Mouse (Mus musculus) forebrain, postnatal 0 days (tissue): ENCODE measurements around the gene Tgfa. TPM values are rescaled to one million over a fixed set of nuclear protein-coding genes. Genes with fewer than 3 reads are reported as not detected.
A peak's percentile ranks its signal among the peaks of the same experiment; 100 is the strongest.

Source experiments
- ATAC-seq: fragments of 200-750 bp; cut with Nextera tagmentation; 2 replicates; pipeline ENCODE4 v1.8.0; 2017; ENCODE audit warnings: mild to moderate bottlenecking, moderate library complexity
- DNase-seq: peaks from one replicate; pipeline ENCODE4 v3.0.0-alpha.2; 2015
- H3K27ac ChIP-seq: fragments of 300-500 bp; sonication (generic); 2 replicates; pipeline ENCODE4 v1.5.1; 2014; ENCODE audit warnings: low read depth, mild to moderate bottlenecking, antibody characterized with exemption, low read length, moderate library complexity, mixed read lengths
- H3K27me3 ChIP-seq: fragments of 300-500 bp; sonication (generic); 2 replicates; pipeline ENCODE4 v1.6.1; 2014; ENCODE audit warnings: mild to moderate bottlenecking, low read length, mixed read lengths; ENCODE audit not compliant: insufficient read depth
- H3K36me3 ChIP-seq: fragments of 300-500 bp; sonication (generic); 2 replicates; pipeline ENCODE4 v1.6.1; 2014; ENCODE audit warnings: mild to moderate bottlenecking, moderate library complexity; ENCODE audit not compliant: insufficient read depth
- H3K4me1 ChIP-seq: fragments of 300-500 bp; sonication (generic); 2 replicates; pipeline ENCODE4 v1.6.1; 2014; ENCODE audit warnings: antibody characterized with exemption; ENCODE audit not compliant: insufficient read depth
- H3K4me2 ChIP-seq: fragments of 300-500 bp; sonication (generic); 2 replicates; pipeline ENCODE4 v1.6.1; 2014; ENCODE audit warnings: low read depth, mild to moderate bottlenecking, moderate library complexity
- H3K4me3 ChIP-seq: fragments of 300-500 bp; sonication (generic); 2 replicates; pipeline ENCODE4 v1.5.1; 2014; ENCODE audit warnings: low read depth, low read length, mixed read lengths
- H3K9ac ChIP-seq: fragments of 300-500 bp; sonication (generic); 2 replicates; pipeline ENCODE4 v1.6.1; 2014; ENCODE audit warnings: mild to moderate bottlenecking
- H3K9me3 ChIP-seq: fragments of 300-500 bp; sonication (generic); 2 replicates; pipeline ENCODE4 v1.6.1; 2016; ENCODE audit warnings: low read length
- CTCF ChIP-seq: sonication (generic); IDR thresholded peaks from 2 replicates; pipeline ENCODE4 v1.5.1; 2016; ENCODE audit warnings: antibody characterized with exemption, control low read depth, low read depth
- WGBS: fragments of 180-500 bp; shearing (Covaris S2); extraction: QIAGEN DNeasy Blood & Tissue Kit; methylation state at CpG from one replicate; pipeline ENCODE4 v1.1.7; 2014; 5-methylcytosine and 5-hydroxymethylcytosine counted together
- polyA plus RNA-seq: library from polyadenylated mRNA; unstranded; fragments of >200 nt; fragmentation: Nextera tagmentation; extraction: Ambion mirVana; gene quantifications from 2 replicates; pipeline ENCODE4 v1.2.1, GENCODE M21; 2015
- total RNA-seq: library from RNA; depleted of rRNA; stranded (reverse); fragments of >200 nt; gene quantifications from 2 replicates; pipeline ENCODE4 v1.2.3, GENCODE M21; 2014

Gene Tgfa
- total and polyA plus RNA-seq, 2 experiments from 2014 or later = 29.9 to 49.5 TPM

DNA sequence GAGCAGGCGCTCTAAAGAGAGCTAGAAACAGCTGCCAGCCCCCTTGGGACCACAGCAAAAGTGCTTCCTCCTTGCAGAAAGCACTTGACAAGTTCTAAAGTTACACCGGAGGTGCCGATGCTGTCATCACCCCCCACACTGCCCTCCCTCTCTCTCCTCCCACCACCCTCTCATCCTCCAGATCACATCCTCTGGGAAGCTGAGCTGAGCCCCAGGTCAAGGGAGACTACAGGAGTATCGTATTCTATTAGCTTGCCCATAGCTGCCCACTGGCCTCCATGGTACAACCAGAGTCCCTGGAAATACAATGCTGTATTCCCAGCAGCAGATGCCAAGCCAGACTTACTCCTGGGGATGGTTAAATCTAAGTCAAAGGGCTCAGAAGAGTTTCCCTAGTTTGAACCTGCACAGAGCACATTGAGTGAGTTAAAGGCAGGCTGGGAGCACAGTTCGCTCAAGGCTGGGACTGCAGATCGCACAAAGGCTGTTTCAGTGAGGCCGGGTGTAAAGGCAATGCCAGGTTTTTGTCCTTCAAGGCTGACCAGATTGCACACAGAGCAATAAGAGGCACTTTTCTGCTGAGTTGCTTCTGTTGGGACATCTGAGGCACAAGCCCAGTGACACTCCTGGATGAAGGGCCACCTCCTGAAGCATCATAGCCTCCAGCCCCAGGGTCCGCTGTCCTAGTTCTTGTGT lies 75.5 kb downstream of the Tgfa start:
- Histone ChIP-seq H3K4me2 (no peak overlapping the region), H3K27me3 (no peaks in the 10 kb centered on the region), H3K9ac (no peak overlapping the region), H3K27ac (no peak overlapping the region), H3K9me3 (no peaks in the 10 kb centered on the region), H3K36me3 (no peaks in the 10 kb centered on the region), H3K4me1 (no peaks in the 10 kb centered on the region), H3K4me3 (no peak overlapping the region)
- no peak for TF ChIP-seq CTCF
- DNase-seq (no peak), ATAC-seq (no peak)
- WGBS = 82% methylated on average over 8 of the region's 8 CpGs

DNA sequence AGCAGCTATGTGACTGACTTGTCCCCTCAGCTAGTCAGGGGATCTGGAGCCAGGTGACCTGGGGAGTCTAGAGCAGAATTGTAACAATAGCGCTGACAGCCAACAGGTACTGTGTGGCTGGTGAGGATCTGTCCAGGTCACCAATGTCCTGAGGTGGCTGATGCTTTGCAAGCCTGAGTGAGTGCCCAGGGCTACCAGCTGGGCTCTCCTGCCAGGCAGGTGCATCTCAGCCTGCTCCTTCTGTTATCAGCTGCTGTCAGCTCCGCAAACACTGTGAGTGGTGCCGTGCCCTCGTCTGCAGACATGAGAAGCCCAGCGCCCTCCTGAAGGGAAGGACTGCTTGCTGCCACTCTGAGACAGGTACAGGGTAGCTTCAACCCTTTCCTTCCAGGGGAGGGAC lies 76.1 kb downstream of the Tgfa start:
- H3K4me2 ChIP-seq = no peak overlapping the region
- WGBS = 82% methylated on average over 5 of the region's 5 CpGs
- DNase-seq (no peak), ATAC-seq (no peak)
- no peaks in the 10 kb centered on the region for H3K4me1 ChIP-seq
- no peak overlapping the region for H3K4me3 ChIP-seq
- H3K9me3 ChIP-seq = no peaks in the 10 kb centered on the region
- H3K27ac ChIP-seq = no peak overlapping the region
- TF ChIP-seq CTCF = no peak
- H3K36me3 ChIP-seq = no peaks in the 10 kb centered on the region
- no peaks in the 10 kb centered on the region for H3K27me3 ChIP-seq
- H3K9ac ChIP-seq = no peak overlapping the region

DNA sequence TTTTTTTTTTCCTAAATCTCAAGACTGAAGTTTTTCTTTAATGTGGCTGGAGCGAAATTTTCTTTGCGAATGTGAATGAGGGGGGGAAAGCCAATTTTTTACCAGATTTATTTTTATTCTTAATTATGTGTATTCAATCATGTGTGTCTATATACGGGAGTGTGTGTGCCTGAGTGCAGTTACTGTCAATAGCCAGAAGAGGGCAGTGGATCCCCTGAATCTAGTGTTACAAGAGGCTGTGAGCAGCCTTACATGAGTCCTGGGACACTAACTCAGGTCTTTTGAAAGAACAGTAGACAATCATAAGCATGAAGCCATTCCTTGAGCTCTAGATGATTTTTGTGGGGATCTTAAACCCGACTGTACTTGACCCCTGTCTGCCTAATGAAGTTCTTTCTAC lies 80.7 kb downstream of the Tgfa start:
- no peak for DNase-seq
- H3K27ac ChIP-seq = no peak overlapping the region
- 97% methylated on average over 4 of the region's 4 CpGs for WGBS
- no peaks in the 10 kb centered on the region for H3K36me3 ChIP-seq
- H3K4me2 ChIP-seq = no peak overlapping the region
- TF ChIP-seq CTCF = 0 out of 2 replicates have a peak, but pooled peaks have one; percentile 19
- H3K4me1 ChIP-seq = no peaks in the 10 kb centered on the region
- H3K27me3 ChIP-seq = no peaks in the 10 kb centered on the region
- no peak overlapping the region for H3K4me3 ChIP-seq
- no peaks in the 10 kb centered on the region for H3K9me3 ChIP-seq
- no peak for ATAC-seq
- no peak overlapping the region for H3K9ac ChIP-seq

DNA sequence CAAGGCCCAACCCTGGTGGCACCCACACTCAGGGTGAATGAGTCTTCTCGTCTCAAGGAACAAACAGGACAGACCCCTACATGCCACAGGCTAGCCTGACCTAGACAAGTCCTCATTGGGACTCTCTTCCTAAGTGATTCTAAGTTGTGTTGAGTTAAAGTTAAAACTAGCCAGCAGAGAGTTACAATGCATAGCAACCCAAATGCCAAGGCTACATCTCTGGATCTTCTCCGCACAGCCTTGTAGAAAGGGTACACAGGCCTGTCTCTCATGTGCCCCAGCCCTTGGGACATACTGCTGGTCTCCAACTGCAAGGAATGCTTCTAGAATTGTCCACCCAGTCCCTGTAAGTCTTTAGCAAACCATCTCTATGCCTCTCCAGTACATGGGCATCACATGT lies 81.8 kb downstream of the Tgfa start:
- H3K4me1 ChIP-seq = no peaks in the 10 kb centered on the region
- no peaks in the 10 kb centered on the region for H3K27me3 ChIP-seq
- 87% methylated on average over 2 of the region's 2 CpGs for WGBS
- TF ChIP-seq CTCF = no peak
- ATAC-seq (no peak), DNase-seq (no peak)
- H3K27ac ChIP-seq = no peak overlapping the region
- H3K4me2 ChIP-seq = no peak overlapping the region
- H3K9me3 ChIP-seq = no peaks in the 10 kb centered on the region
- no peak overlapping the region for H3K4me3 ChIP-seq
- no peak overlapping the region for H3K9ac ChIP-seq
- H3K36me3 ChIP-seq = no peaks in the 10 kb centered on the region

DNA sequence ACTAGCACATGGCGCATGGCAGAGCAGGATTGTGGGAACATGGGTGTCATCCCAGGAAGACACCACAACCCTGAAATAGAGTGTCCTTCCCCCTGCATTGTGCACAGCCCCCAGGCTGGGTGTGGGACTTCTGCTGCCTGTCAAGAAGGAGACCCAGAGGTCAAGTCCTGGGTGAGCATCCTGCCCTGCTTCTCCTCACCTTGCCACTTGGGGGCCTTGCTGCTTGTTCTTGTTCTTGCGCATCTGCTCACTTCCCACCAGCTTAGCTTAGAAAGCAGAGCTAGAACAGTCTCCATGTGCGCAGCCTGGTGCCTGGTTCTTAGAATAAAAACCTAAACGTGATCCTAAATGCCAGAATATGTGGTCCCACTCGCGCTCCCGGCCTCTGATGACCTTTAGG lies 82.6 kb downstream of the Tgfa start:
- 78% methylated on average over 7 of the region's 7 CpGs for WGBS
- H3K27ac ChIP-seq = no peak overlapping the region
- H3K4me1 ChIP-seq = no peaks in the 10 kb centered on the region
- H3K4me3 ChIP-seq = no peak overlapping the region
- DNase-seq (no peak), ATAC-seq (no peak)
- H3K9ac ChIP-seq = no peak overlapping the region
- H3K27me3 ChIP-seq = no peaks in the 10 kb centered on the region
- no peaks in the 10 kb centered on the region for H3K36me3 ChIP-seq
- H3K4me2 ChIP-seq = no peak overlapping the region
- no peak for TF ChIP-seq CTCF
- no peaks in the 10 kb centered on the region for H3K9me3 ChIP-seq

DNA sequence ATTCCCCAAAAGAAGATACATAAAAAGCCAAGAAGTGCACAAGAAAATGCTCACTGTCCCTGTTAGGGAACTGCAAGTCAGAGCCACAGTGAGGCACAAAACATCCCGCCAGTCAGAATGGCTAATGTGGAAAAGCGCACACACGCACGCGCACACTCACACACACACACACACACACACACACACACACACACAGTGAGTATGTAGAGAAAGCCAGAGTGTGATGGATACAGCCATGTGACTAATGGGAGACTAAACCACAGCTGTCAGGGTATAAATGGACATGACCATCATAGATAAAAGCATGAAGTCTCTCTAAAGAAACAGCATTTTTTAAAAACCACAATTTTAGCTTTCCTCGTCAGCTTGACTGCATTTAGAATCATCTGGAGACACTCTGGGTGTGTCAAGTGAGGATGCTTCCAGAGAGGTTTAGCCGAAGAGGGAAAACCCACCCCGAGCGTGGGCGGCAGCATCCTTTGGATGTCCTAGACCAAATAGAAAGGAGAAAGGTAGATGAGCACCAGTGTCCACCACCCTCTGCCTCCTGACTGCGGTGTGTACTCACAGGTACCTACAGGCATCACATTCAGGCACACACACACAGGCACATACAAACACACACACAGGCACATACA lies 86.7 kb downstream of the Tgfa start:
- no peak for TF ChIP-seq CTCF
- no peak for DNase-seq
- 83% methylated on average over 11 of the region's 11 CpGs for WGBS
- Histone ChIP-seq H3K36me3 (no peaks in the 10 kb centered on the region), H3K9me3 (no peaks in the 10 kb centered on the region), H3K4me3 (no peak overlapping the region), H3K4me2 (no peak overlapping the region), H3K27me3 (no peaks in the 10 kb centered on the region), H3K4me1 (no peaks in the 10 kb centered on the region), H3K27ac (no peak overlapping the region), H3K9ac (no peak overlapping the region)
- peak; percentile 34; the same call in 1 of the 2 replicates for ATAC-seq

DNA sequence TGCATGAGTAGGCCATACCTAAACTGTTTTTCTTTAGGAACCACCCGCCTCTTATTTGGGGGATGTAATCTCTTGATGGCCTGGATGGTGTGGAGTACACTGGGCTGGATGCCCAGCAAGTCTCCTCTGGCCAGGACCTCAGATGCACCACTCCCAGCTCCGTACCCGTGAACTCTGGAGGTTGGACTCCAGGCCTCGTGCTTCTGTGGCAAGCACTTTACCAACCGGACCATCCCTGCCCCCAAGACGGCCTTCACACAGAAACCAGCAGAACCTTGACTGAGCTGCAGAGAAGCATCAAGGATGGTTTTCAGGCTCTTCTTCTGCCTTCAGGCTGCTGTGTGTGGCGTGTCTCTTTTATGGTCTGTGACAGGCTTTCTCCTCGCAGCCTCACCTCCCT lies 98.3 kb downstream of the Tgfa start:
- H3K4me2 ChIP-seq = no peak overlapping the region
- ATAC-seq (no peak), DNase-seq (no peak)
- H3K9me3 ChIP-seq = no peaks in the 10 kb centered on the region
- 55% methylated on average over 8 of the region's 8 CpGs for WGBS
- H3K27ac ChIP-seq = no peak overlapping the region
- H3K36me3 ChIP-seq = no peaks in the 10 kb centered on the region
- H3K4me1 ChIP-seq = no peaks in the 10 kb centered on the region
- no peaks in the 10 kb centered on the region for H3K27me3 ChIP-seq
- H3K9ac ChIP-seq = no peak overlapping the region
- no peak for TF ChIP-seq CTCF
- H3K4me3 ChIP-seq = no peak overlapping the region
